10 mouse cellular contexts compared by ENCODE assay signal in the genomic region with DNA sequence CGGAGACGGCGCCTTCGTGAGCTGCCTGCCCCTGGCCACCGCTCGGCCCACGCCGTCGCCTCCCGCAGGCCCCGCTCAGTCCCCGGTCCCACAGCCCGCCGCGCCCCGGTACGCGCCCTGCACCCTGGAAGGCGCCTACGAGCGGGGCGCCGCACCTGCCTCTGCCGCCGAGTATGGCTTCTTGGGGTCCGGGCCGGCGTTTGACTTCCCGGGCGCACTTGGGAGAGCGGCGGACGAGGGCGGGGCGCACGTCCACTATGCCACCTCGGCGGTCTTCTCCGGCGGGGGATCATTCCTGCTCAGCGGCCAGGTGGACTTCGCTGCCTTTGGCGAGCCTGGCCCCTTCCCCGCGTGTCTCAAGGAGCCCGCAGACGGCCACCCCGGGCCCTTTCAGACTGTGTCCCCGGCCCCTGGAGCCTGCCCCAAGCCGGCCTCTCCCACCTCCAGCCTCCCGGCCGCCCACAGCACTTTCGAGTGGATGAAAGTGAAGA. TPM values are rescaled to one million over a fixed set of nuclear protein-coding genes. Genes with fewer than 3 reads are reported as not detected.
DNase-seq lines count a peak whose midpoint lies in the region; ATAC-seq lines count a peak whose summit lies in the region.
"Had no signal": no experiment of that assay in that cellular context is flagged by ENCODE, and none has a peak within 500 bp of the region (broad histone marks: within the 10 kb centered on the region; RNA-seq: fewer than 3 reads in every experiment).

No protein-coding gene starts in this region.

- H3K4me2 ChIP-seq in heart, embryonic 14.5 days (ENCODE audit: low read length), result peak overlapping the region; percentile 92
- H3K4me2 ChIP-seq in embryonic facial prominence, embryonic 11.5 days (ENCODE audit: low read depth, low read length), result peak overlapping the region; percentile 88
- H3K4me2 ChIP-seq in hindbrain, embryonic 16.5 days (ENCODE audit: low read length), result peak overlapping the region; percentile 78
- H3K4me2 ChIP-seq in midbrain, embryonic 15.5 days, result peak overlapping the region; percentile 88

- DNase-seq in heart, adult 9 months (ENCODE audit: low spot score in 2 of 2), result no peak
- no peak for DNase-seq in embryonic facial prominence, embryonic 11.5 days (ENCODE audit: low spot score)
- DNase-seq in gastrocnemius, postnatal 10 days, result no peak
- no peak for DNase-seq in spleen, adult 12 weeks (ENCODE audit: low spot score)
- DNase-seq: thymus, adult 18-20 months had no signal

- 2% methylated on average over 42 of the region's 53 CpGs for WGBS in heart, embryonic 14.5 days
- WGBS in embryonic facial prominence, embryonic 11.5 days, result under 1% methylated on average over 40 of the region's 53 CpGs
- 2% methylated on average over 49 of the region's 53 CpGs for WGBS in hindbrain, embryonic 16.5 days
- 2% methylated on average over 46 of the region's 53 CpGs for WGBS in midbrain, embryonic 15.5 days

- H3K9ac ChIP-seq in heart, embryonic 14.5 days (ENCODE audit: low read length), result no peak overlapping the region
- peak overlapping the region; percentile 25 for H3K9ac ChIP-seq in embryonic facial prominence, embryonic 11.5 days (replicated peaks; ENCODE audit: low read length)
- H3K9ac ChIP-seq in hindbrain, embryonic 16.5 days (ENCODE audit: low read depth, low read length), result peak overlapping the region; percentile 47
- H3K9ac ChIP-seq in midbrain, embryonic 15.5 days, result no peak overlapping the region

- no peaks in the 10 kb centered on the region for H3K36me3 ChIP-seq in heart, embryonic 14.5 days (ENCODE audit: control insufficient read depth, insufficient read depth, low read length)
- no peaks in the 10 kb centered on the region for H3K36me3 ChIP-seq in embryonic facial prominence, embryonic 11.5 days (replicated peaks; ENCODE audit: control insufficient read depth, insufficient read depth, low read depth, low read length)
- no peaks in the 10 kb centered on the region for H3K36me3 ChIP-seq in hindbrain, embryonic 16.5 days (ENCODE audit: control insufficient read depth, insufficient read depth, low read length)
- H3K36me3 ChIP-seq in midbrain, embryonic 15.5 days (replicated peaks), result no peaks in the 10 kb centered on the region

- H3K4me3 ChIP-seq in heart, embryonic 14.5 days (ENCODE audit: control insufficient read depth in 1 of 2, insufficient read depth in 1 of 2, low read depth in 1 of 2, low read length in 2 of 2), result peak overlapping the region; percentile 38 to 50
- peak overlapping the region; percentile 43 for H3K4me3 ChIP-seq in embryonic facial prominence, embryonic 11.5 days (ENCODE audit: low read depth, low read length)
- H3K4me3 ChIP-seq in hindbrain, embryonic 16.5 days (ENCODE audit: low read length), result peak overlapping the region; percentile 61
- peak overlapping the region; percentile 46 for H3K4me3 ChIP-seq in midbrain, embryonic 15.5 days

- H3K4me1 ChIP-seq in heart, embryonic 14.5 days (ENCODE audit: control insufficient read depth in 2 of 2, insufficient read depth in 2 of 2, low read length in 2 of 2), result peaks cover 2 to 18% of the 10 kb centered on the region in 2 experiments
- peaks cover 5% of the 10 kb centered on the region for H3K4me1 ChIP-seq in embryonic facial prominence, embryonic 11.5 days (ENCODE audit: control insufficient read depth, insufficient read depth, low read length)
- peaks cover 14% of the 10 kb centered on the region for H3K4me1 ChIP-seq in hindbrain, embryonic 16.5 days (ENCODE audit: control insufficient read depth, insufficient read depth, low read depth, low read length)
- peaks cover 16% of the 10 kb centered on the region for H3K4me1 ChIP-seq in midbrain, embryonic 15.5 days

- H3K27me3 ChIP-seq in heart, embryonic 14.5 days (ENCODE audit: control insufficient read depth, insufficient read depth, low read length), result peaks cover 82% of the 10 kb centered on the region
- peaks cover 57% of the 10 kb centered on the region for H3K27me3 ChIP-seq in embryonic facial prominence, embryonic 11.5 days (ENCODE audit: control insufficient read depth, insufficient read depth, low read length)
- H3K27me3 ChIP-seq in hindbrain, embryonic 16.5 days (replicated peaks; ENCODE audit: control insufficient read depth, insufficient read depth, low read length), result peaks cover 51% of the 10 kb centered on the region
- peaks cover 81% of the 10 kb centered on the region for H3K27me3 ChIP-seq in midbrain, embryonic 15.5 days (replicated peaks)

- no peak overlapping the region for H3K27ac ChIP-seq in heart, embryonic 14.5 days (replicated peaks in 1 of 2; ENCODE audit: control insufficient read depth in 1 of 2, insufficient read depth in 1 of 2, low read depth in 2 of 2, low read length in 2 of 2)
- no peak overlapping the region for H3K27ac ChIP-seq in embryonic facial prominence, embryonic 11.5 days (replicated peaks; ENCODE audit: low read depth, low read length)
- H3K27ac ChIP-seq in hindbrain, embryonic 16.5 days (ENCODE audit: low read depth, low read length), result no peak overlapping the region
- no peak overlapping the region for H3K27ac ChIP-seq in midbrain, embryonic 15.5 days

- H3K9me3 ChIP-seq in heart, embryonic 14.5 days (ENCODE audit: control insufficient read depth, low read length), result no peaks in the 10 kb centered on the region
- H3K9me3 ChIP-seq in embryonic facial prominence, embryonic 11.5 days (replicated peaks; ENCODE audit: control insufficient read depth, low read length), result no peaks in the 10 kb centered on the region
- no peaks in the 10 kb centered on the region for H3K9me3 ChIP-seq in hindbrain, embryonic 16.5 days (ENCODE audit: control insufficient read depth, low read length)
- no peaks in the 10 kb centered on the region for H3K9me3 ChIP-seq in midbrain, embryonic 15.5 days

- ATAC-seq in heart, embryonic 14.5 days (ENCODE audit: insufficient number of reproducible peaks, insufficient read depth, low FRiP score, low read depth), result no peak
- no peak for ATAC-seq in embryonic facial prominence, embryonic 11.5 days (replicated peaks; ENCODE audit: insufficient number of reproducible peaks, low FRiP score, low TSS enrichment, low read depth)
- peak; percentile 24; the same call in 1 of the 2 replicates for ATAC-seq in hindbrain, embryonic 16.5 days
- ATAC-seq in midbrain, embryonic 15.5 days (replicated peaks), result no peak; the same call in 1 of the 2 replicates
- no peak for ATAC-seq in cerebellum, adult (ENCODE audit: insufficient number of reproducible peaks, low FRiP score, low TSS enrichment)

RNA-seq across cellular contexts. Expression of a gene that starts 0.5 kb away (rescaled TPM):
- polyA plus RNA-seq in heart, embryonic 14.5 days (2014; fragmentation: Nextera tagmentation; extraction: Ambion mirVana), result not detected in 2 replicates
- polyA plus RNA-seq in embryonic facial prominence, embryonic 11.5 days (2014; fragmentation: Nextera tagmentation; extraction: Ambion mirVana), result 0.47 and 0.80 TPM in 2 replicates
- 1.1 and 1.3 TPM in 2 replicates for polyA plus RNA-seq in hindbrain, embryonic 16.5 days (2015; fragmentation: Nextera tagmentation; extraction: Ambion mirVana)
- polyA plus RNA-seq in midbrain, embryonic 15.5 days (2015; fragmentation: Nextera tagmentation; extraction: Ambion mirVana), result not detected in 2 replicates
- total RNA-seq in gastrocnemius, postnatal 10 days (2021), result not detected
- total RNA-seq: left cerebral cortex, postnatal 36 days had no signal

RNA-seq across cellular contexts. Expression of a gene that starts 36.8 kb away (rescaled TPM):
- polyA plus RNA-seq in heart, embryonic 14.5 days (2014; fragmentation: Nextera tagmentation; extraction: Ambion mirVana), result 0.05 TPM in 1 of 2 replicates, not detected in the other
- not detected in 2 replicates for polyA plus RNA-seq in embryonic facial prominence, embryonic 11.5 days (2014; fragmentation: Nextera tagmentation; extraction: Ambion mirVana)
- polyA plus RNA-seq in hindbrain, embryonic 16.5 days (2015; fragmentation: Nextera tagmentation; extraction: Ambion mirVana), result 0.45 and 0.72 TPM in 2 replicates
- not detected in 2 replicates for polyA plus RNA-seq in midbrain, embryonic 15.5 days (2015; fragmentation: Nextera tagmentation; extraction: Ambion mirVana)
- total RNA-seq in gastrocnemius, postnatal 10 days (2021), result under 1 TPM; 0.21 to 0.43 TPM
- total RNA-seq: left cerebral cortex, postnatal 36 days had no signal

RNA-seq across cellular contexts. Expression of a gene that starts 51.6 kb away (rescaled TPM):
- 0.34 TPM in 1 of 2 replicates, not detected in the other for polyA plus RNA-seq in heart, embryonic 14.5 days (2014; fragmentation: Nextera tagmentation; extraction: Ambion mirVana)
- polyA plus RNA-seq in embryonic facial prominence, embryonic 11.5 days (2014; fragmentation: Nextera tagmentation; extraction: Ambion mirVana), result 0.18 TPM in 1 of 2 replicates, not detected in the other
- polyA plus RNA-seq in hindbrain, embryonic 16.5 days (2015; fragmentation: Nextera tagmentation; extraction: Ambion mirVana), result 2.2 and 2.3 TPM in 2 replicates
- polyA plus RNA-seq in midbrain, embryonic 15.5 days (2015; fragmentation: Nextera tagmentation; extraction: Ambion mirVana), result not detected in 2 replicates
- total RNA-seq in gastrocnemius, postnatal 10 days (2021), result 1 to 10 TPM; 2.1 to 4.8 TPM
- total RNA-seq: left cerebral cortex, postnatal 36 days had no signal

RNA-seq across cellular contexts. Expression of a gene that starts 51.6 kb away (rescaled TPM):
- polyA plus RNA-seq in heart, embryonic 14.5 days (2014; fragmentation: Nextera tagmentation; extraction: Ambion mirVana), result 0.23 TPM in 1 of 2 replicates, not detected in the other
- polyA plus RNA-seq in embryonic facial prominence, embryonic 11.5 days (2014; fragmentation: Nextera tagmentation; extraction: Ambion mirVana), result 2.7 and 2.9 TPM in 2 replicates
- 43.8 and 48.0 TPM in 2 replicates for polyA plus RNA-seq in hindbrain, embryonic 16.5 days (2015; fragmentation: Nextera tagmentation; extraction: Ambion mirVana)
- 0.09 and 0.21 TPM in 2 replicates for polyA plus RNA-seq in midbrain, embryonic 15.5 days (2015; fragmentation: Nextera tagmentation; extraction: Ambion mirVana)
- under 1 TPM in 1 of 2 experiments, not detected in 1; 0.26 TPM for total RNA-seq in gastrocnemius, postnatal 10 days (2021)
- total RNA-seq: left cerebral cortex, postnatal 36 days had no signal

RNA-seq across cellular contexts. Expression of a gene that starts 58.9 kb away (rescaled TPM):
- polyA plus RNA-seq in heart, embryonic 14.5 days (2014; fragmentation: Nextera tagmentation; extraction: Ambion mirVana), result 0.36 and 0.61 TPM in 2 replicates
- polyA plus RNA-seq in embryonic facial prominence, embryonic 11.5 days (2014; fragmentation: Nextera tagmentation; extraction: Ambion mirVana), result 0.18 and 0.71 TPM in 2 replicates
- 0.66 and 1.1 TPM in 2 replicates for polyA plus RNA-seq in hindbrain, embryonic 16.5 days (2015; fragmentation: Nextera tagmentation; extraction: Ambion mirVana)
- 0.08 and 0.10 TPM in 2 replicates for polyA plus RNA-seq in midbrain, embryonic 15.5 days (2015; fragmentation: Nextera tagmentation; extraction: Ambion mirVana)
- 10 to 100 TPM; 38.3 to 46.1 TPM for total RNA-seq in gastrocnemius, postnatal 10 days (2021)
- total RNA-seq: left cerebral cortex, postnatal 36 days had no signal

Comparison
In these comparisons a context has a peak if more than half of its experiments do, and no peak if none do; other contexts are left out.
1. H3K9ac ChIP-seq: peak in embryonic facial prominence, embryonic 11.5 days (single experiment) and hindbrain, embryonic 16.5 days (single experiment); none in heart, embryonic 14.5 days (single experiment) and midbrain, embryonic 15.5 days (single experiment).
2. Peak in every context shown above with its lines, with median percentiles within 50 percentile points of each other: H3K4me2 ChIP-seq and H3K4me3 ChIP-seq.